Mouse (Mus musculus): Measurements from ENCODE around the gene Kazn. TPM values are rescaled to one million over a fixed set of nuclear protein-coding genes. Genes with fewer than 3 reads are reported as not detected.

Kazn gene
- total RNA-seq, 4 experiments from 2014 or later, result 91.5 to 107 (median 100) TPM

- no peak for DNase-seq (ENCODE audit: low spot score in 2 of 2)
These were observed 158.1 kb downstream of the Kazn start for GRCm38 (mm10) chr4:142080901-142081630.

- no peak for DNase-seq (ENCODE audit: low spot score in 2 of 2)
These were observed 158.8 kb downstream of the Kazn start for GRCm38 (mm10) chr4:142080487-142080767.

GRCm38 (mm10) chr4:142079629-142080486, 159.3 kb downstream of the Kazn start:
- DNase-seq (ENCODE audit: low spot score in 2 of 2), result no peak

DNA sequence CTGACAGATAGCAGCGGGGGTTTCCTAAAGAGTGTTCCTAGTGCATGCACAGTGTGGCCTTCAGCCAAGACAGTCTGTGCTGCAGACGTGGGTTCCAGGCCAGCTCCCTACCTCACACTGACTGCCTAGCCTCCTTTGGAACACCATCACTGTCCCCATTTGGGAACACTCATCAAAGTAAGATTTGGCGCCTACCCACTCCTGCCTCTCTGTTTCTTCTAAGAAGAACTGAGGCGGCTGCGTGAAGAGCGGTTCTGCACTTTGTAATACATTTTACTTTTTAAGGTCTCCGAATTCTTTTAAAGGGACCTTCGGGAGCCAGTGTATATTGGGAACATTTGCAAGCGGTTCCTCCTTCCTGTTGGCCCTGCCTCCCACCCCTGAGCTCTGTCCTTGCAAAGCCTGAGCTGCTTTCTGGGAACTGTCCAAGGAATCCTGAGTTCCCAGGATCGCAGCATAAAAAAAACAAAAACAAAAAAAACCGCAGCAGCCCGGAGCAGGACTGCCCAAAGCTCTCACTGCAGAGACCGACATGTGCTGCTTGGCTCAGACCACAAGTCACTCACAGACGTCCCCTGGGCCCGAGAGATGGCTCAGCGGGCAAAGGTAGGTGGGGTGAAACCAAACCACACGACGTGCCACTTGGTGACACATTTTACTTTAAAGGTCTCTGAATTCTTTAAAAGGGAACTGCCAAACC, 161.5 kb downstream of the Kazn start:
- no peak for DNase-seq (ENCODE audit: low spot score in 2 of 2)

GRCm38 (mm10) chr4:142076883-142077282, 162.3 kb downstream of the Kazn start:
- no peak for DNase-seq (ENCODE audit: low spot score in 2 of 2)

DNA sequence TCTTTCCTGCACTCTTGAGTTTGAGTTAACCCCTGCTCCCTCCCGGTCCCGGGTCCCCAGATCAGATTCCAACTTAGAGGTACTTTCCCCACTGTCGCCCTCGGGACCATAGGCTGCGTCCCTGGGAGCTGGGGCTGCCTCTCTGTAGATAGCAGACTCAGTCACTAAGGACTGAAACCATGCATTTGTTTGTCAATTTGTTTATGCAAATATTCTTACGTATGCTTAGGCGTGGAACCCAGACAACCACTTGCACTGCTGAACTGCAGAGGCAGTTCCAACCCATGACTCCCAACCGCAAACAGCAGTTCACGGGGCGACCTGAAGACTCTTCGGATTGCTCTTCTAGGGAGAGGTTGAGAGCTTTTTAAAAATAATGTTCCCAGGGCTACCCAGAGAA, 163.3 kb downstream of the Kazn start:
- no peak for DNase-seq (ENCODE audit: low spot score in 2 of 2)

DNA sequence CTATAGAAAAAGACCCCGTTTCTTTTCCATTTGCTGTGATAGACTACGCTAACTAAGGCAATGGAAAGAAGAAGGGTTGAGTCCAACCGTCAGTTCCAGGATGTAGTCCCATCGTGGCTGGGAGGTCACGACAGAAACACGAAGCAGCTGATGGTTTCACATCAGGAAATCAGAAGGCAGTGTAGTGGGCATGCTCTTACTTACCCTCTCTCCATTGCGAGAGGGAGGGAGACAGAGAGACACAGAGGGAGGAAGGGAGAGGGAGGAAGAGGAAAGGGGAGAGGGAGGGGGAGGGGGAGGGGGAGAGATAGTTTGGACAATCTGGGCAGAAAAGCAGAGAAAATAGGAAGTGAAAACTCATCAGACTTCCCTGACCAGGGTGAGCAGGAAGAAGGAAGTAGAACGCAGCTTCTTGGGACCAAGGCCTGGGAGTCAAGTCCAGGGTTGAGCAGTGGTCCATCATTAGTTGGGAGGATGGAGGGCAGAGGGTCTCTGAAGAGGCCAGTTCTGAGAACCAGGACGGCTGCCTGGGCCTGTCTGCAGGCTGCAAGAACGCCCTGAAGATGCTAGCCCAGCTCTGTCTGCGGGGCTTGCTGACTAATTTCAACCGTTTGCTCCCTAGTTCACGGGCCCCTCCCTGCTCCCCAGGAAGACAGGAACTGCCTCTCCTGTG, 165.0 kb downstream of the Kazn start:
- no peak for DNase-seq (ENCODE audit: low spot score in 2 of 2)

DNA sequence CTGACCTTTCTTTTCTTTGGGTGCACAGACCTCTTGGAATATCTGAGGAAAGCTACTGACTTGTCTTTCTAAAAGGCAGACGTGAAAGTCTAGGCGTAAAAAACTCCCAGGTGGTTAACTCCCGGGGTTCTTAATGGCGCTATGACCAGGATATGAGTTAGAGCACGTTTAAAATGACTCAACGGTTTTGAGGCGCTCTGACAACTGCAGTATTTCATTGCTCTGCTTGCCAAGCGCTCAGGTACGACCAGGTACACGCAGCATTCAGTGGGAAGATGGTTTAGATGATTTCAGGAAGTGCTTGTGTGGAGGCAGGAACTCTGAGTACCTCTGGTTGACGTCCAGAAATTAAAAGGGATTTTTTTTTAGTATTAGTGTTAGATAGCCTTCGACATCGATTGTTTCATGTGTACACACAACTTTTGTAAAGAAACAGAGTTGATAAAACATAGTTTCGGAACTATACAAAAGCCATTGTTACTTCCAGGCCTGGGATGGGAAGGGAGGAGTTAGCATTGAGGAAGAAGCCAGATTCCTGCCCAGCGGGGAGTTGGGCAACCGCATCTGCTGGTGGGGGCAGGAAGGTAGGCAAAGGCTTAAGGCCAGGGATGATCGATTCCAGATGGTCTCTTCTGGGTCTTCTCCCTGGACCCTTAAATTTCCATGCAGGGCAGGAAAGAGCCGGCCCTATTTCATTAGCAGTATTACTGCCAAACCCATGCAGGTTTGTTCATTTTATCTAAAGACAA, 167.8 kb downstream of the Kazn start:
- DNase-seq (ENCODE audit: low spot score in 2 of 2), result no peak

- DNase-seq (ENCODE audit: low spot score in 2 of 2), result no peak
These were observed 168.4 kb downstream of the Kazn start for GRCm38 (mm10) chr4:142070840-142071239.

DNA sequence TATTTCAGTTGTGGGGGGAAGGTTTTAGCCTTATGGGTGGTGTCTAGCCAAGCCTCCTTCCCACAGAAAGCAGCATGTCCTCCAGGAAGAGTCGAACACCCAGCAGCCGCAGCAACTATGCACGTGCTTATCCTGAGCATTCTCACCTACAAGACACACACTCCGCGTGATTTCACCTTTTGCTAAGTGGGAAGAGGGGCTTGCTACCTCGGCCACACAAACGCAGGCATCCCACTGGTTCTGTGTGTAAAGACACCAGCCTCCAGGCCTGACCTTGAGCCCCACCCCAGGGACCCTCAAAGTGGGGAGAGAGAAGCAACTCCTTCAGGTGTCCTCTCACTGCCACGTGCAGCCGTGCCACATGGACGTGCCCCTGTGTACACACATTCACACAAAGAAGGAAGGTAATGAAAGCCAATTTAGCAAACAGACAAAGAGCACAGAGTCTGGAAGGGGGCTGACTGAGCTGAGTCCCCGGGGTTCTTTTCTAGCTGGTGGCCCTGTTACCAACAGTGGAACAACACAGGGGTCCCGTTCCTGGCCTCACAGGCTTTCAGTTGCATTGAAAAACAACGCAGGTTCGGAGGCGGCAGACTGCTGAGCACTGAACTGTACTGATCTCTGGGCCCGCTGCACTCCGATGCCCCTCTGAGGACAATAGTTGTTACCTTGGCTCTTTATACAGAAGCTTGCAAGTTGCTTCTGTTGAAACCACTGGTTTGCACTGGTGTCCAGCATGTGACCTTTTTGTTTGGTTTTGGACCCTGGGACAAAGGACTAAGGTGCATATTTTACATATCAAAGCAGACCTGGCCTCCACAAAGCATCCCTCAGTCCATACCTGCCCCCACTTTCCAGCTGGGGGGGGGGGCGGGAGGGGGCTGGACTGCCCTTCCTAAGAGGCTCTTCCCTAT, 170.0 kb downstream of the Kazn start:
- no peak for DNase-seq (ENCODE audit: low spot score in 2 of 2)

GRCm38 (mm10) chr4:142066576-142066975, 172.6 kb downstream of the Kazn start:
- no peak for DNase-seq (ENCODE audit: low spot score in 2 of 2)

- no peak for DNase-seq (ENCODE audit: low spot score in 2 of 2)
These were observed 173.4 kb downstream of the Kazn start for GRCm38 (mm10) chr4:142065835-142066234.

GRCm38 (mm10) chr4:142065270-142065669, 173.9 kb downstream of the Kazn start:
- no peak for DNase-seq (ENCODE audit: low spot score in 2 of 2)

GRCm38 (mm10) chr4:142064582-142065228, 174.5 kb downstream of the Kazn start:
- DNase-seq (ENCODE audit: low spot score in 2 of 2), result no peak

DNA sequence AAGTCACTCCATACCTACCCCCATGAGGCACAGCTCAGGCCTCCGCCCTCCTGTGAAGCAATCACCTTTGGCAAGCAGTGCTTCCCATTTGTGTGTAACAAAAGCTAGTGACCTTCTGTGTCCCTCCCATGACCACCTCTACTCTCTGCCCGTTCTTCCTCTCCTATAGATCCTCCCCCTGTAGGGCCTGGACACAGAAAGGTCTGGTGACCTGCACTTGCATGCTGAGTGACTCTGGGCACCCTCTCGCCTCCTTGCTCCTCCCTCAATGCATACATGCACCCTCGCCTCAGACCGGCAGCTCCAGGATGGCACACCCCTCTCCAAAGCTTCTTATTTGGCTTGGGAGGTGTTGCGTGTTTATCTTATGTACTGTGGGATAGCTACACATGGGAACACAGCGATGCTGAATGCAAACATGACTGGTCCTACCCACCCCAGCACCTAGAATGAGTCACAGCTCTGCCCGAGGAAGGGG, 176.1 kb downstream of the Kazn start:
- no peak for DNase-seq (ENCODE audit: low spot score in 2 of 2)

DNA sequence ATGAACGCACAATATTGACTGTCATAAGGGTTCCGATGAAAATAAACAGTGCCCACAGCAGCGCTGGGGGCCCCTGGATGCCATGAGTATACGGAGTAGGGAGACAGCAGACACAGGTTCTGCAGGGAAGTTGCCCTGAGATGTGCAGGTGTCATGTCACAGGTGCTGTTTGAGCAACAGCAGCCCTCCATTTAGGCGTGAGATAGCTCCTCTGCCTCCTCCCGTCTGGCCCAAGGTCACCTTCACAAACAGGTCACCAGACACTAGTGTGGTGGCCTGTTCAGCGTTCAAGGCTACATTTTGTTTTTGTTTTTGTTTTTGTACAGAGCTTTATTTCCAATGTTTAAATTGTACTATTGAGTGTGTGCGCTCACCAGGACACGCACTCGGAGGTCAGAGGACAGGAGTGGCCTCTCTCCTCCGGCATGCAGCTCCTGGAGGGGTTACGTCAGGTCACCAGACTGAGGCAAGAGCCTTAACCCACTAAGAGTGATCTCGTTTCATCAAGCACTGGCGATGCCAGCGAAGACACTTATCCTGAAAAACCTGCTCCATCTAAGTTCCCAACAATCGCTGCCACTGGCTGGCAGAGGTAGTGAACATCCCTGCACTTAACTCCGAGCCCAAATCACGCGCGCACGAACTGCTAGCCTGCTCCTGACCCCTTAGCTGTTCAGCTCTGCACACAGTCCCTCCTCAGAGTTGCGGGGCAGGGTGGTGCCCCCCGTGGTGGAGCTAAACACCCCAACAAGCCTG, 177.5 kb downstream of the Kazn start:
- no peak for DNase-seq (ENCODE audit: low spot score in 2 of 2)

DNA sequence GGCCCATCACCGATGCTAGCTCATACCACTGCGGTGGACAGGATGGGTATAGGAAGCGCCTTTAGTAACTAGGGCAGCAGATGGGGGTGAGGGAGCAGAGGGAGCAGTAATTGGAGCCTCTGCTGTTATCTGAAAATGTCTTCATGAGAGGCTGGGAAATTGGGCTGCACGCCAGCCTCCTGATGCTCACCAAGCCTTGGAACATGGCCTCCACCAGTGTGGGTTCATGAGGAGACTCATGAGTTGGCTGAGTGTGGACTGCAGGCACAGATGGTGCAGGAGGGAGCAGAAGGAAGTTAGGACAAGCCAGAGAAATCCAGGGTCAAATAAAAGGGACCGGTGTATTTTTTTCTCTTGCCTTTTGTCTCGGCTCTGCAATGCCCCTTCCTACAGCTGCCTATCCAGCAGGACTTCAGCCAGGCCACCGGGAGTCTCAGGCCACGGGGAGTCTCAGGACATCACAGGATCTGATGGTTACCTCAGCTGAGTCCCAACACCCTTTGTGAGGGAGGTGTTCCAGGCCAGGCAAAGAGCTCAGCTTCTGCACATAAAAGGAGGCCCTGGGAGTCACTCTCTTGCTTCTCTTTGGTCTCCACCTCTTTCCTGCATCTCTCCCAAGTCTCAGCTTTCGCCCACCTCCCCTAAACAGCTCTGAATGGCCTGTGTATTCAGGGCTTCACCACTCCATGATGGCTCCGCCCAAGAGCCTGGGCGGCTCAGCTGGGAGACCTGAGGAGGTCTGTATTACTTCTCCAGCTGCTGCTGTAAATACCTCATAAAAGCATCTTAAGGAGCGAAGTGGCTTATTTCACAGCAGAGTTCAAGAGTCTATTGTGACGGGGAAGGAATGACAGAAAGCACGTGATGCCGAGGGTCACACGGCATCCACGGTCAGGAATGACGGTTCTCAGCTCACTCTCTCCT, 178.5 kb downstream of the Kazn start:
- no peak for DNase-seq (ENCODE audit: low spot score in 2 of 2)

DNA sequence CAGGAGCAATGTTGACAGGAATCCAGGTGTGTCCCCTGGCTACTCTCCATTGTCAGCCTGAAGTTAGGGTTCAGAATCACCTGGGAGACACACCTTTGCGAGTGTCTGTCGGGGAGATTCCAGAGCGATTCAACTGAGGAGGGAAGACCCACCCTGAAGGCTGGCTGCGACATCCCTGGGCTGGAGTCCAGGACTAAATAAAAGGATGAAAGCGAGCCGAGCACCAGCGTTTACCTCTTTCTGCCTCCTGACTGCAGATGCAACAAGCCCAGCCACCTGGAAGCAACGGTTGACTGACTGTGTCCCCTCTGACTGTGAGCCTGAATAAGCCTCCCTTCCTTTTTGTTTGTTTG, 179.4 kb downstream of the Kazn start:
- no peak for DNase-seq (ENCODE audit: low spot score in 2 of 2)

Measured in left cerebral cortex, adult 8-10 months (tissue).